Mouse (Mus musculus): ENCODE measurements around the gene Spryd3.

Spryd3 gene

DNA sequence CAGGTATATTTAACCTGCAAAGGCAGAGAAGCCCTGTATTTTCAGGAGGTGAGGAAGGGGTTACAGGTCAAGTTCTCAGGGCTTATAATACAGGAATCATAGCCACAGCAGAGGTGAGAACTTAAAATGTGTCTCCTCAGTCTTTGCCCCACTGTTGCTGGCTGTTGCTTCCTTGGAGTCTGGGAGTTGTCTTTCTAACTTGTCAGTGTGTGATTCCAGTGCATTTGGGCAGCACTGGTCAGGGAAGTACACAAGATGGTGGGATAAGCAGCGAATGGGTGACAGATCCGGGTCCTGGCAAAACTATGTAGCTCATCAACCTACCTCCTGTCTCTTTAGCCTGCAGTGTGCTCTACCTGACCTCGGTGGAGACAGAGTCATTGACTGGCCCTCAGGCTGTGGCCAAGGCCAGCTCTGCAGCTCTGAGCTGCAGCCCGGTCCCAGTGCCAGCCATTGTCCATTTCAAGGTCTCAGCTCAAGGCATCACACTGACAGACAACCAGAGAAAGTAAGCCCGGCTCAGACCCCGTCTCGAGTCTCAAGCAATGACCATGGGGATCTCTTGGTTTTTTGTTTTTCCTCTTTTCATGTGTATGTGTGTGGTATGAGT is 21.3 kb downstream of the Spryd3 start:
- in situ Hi-C loops (cut with MseI, MboI), result no loop called here

DNA sequence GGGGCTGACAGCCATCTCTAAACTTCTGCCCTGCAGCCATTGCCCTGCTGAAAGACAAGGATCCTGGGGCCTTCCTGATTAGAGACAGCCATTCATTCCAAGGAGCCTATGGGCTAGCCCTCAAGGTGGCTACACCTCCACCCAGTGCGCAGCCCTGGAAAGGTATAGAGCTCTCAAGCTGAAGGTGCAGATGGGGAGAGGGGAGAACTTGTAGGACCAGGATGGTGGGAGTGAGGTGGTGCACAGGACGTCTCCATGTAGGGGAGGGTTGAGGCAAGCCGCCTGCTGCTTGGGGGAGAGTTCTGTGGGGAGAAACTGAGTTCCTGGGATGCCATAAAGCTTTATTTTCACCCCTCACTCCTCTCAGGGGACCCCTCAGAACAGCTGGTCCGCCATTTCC is 22.4 kb downstream of the Spryd3 start:
- in situ Hi-C loops (cut with MseI, MboI), result no loop called here

GRCm38 (mm10) chr15:102112827-102113226 is 23.2 kb downstream of the Spryd3 start:
- in situ Hi-C loops (cut with MseI, MboI), result no loop called here

GRCm38 (mm10) chr15:102112181-102112580 is 23.9 kb downstream of the Spryd3 start:
- in situ Hi-C loops (cut with MseI, MboI), result no loop called here

- in situ Hi-C loops (cut with MseI, MboI), result no loop called here
Observed at GRCm38 (mm10) chr15:102111495-102111829, 24.6 kb downstream of the Spryd3 start.

DNA sequence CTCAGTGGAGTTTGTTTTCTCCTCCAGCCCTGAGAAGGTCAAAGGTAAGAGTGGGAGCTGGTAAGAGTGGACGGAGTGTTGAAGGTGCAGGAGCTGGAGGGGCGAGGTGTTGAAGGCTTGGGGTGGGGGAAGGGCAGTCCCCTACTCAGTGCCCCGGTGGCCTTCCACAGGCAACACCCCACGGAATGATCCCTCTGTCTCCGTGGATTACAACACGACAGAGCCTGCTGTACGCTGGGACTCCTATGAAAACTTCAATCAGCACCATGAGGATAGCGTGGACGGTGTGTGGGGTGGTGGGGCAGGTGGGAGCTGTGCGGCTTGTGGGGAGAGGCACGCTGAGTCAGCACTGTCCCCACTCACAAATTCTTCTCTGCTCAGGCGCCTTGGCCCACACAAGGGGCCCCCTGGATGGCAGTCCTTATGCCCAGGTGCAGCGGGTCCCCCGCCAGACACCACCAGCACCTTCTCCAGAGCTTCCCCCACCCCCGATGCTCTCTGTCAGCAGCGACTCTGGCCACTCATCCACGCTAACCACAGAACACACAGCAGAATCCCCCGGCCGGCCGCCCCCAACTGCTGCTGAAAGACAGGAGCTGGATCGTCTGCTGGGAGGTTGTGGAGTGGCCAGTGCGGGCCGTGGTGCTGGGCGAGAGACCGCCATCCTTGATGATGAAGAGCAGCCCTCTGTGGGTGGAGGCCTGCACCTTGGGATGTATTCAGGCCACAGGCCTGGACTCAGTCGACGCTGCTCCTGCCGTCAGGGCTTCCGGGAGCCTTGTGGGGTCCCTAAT is 25.1 kb downstream of the Spryd3 start:
- in situ Hi-C loops (cut with MseI, MboI), result no loop called here

GRCm38 (mm10) chr15:102110271-102110670 is 25.8 kb downstream of the Spryd3 start:
- in situ Hi-C loops (cut with MseI, MboI), result no loop called here

GRCm38 (mm10) chr15:102108651-102109525 is 27.1 kb downstream of the Spryd3 start:
- in situ Hi-C loops (cut with MseI, MboI), result no loop called here

- in situ Hi-C loops (cut with MseI, MboI), result no loop called here
Observed at GRCm38 (mm10) chr15:102107689-102108573, 28.1 kb downstream of the Spryd3 start.

DNA sequence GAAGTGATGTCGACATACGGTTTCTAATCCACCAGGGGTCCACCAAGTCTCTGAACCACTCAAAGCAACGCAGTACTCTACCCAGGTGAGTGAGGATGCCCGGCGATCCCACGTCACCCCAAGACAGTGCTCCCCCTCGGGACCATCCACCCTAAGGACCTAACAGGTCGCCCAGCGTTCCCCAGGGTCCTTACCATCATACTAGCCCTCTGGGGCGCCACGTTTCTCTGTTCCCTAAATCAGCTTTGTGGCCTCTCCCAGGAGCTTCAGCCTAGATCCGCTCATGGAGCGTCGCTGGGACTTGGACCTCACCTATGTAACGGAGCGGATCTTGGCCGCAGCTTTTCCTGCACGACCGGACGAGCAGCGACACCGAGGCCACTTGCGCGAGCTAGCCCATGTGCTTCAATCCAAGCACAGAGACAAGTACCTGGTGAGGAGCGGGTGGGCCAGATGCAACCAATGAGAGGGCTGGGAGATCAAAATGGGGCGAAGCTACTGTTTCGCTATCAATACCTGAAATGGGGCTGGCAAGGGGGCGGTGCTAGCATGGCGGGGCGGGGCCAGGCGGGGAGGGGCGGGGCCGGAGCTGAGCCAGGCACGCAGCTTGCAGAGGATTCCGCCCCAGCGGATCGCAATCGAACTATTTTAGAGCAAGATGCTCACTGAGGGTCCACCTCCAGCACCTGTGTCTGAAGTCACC is 29.1 kb downstream of the Spryd3 start:
- in situ Hi-C loops (cut with MseI, MboI), result no loop called here

DNA sequence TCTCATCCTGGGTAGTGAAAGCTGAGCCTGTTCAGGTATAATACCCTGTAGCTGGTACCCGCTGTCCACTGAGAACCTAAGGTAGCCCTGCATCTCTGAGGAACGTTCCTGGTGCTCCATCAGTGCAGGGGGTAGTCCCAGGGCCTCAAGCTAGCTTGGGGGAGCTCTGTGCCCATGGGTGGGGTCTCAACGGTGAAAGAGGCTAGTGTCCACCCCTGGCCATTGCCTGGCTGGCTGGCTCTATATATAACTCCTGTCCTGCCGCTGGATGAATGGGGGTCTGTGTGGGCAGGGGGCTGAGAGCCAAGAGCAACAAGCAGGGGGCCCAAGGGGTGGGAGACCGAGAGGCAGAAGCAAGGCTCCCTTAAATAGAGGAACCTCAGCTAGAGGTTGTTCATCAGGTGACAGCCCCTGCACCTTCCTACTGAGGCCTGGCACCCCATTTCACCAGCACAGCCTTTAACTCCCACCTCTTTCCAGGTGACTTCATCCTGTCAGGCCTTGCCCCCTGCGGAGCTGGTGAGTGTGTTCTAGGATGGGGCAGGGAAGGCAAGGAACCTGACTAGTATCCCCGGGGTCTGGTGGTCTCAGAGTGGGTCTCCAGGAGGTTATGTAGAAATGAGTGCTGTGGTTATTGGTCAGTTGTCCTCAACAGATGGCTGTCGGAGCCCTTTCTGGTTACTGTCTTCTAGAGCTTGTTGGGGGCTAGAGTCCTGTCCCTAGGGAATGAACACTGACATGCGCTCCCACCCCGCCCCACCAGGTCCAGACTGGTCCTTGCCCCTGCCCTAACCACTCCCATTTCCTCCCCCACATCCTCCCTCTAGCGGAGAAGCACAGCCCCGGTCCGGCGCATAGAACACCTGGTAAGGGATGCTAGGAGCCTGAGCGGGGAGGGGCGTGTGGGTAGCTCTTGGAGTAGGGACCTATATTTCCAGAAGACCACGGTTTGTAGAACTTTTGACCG is 30.0 kb downstream of the Spryd3 start:
- in situ Hi-C loops (cut with MseI, MboI), result no loop called here

- in situ Hi-C loops (cut with MseI, MboI), result no loop called here
Observed at GRCm38 (mm10) chr15:102105360-102105759, 30.7 kb downstream of the Spryd3 start.

GRCm38 (mm10) chr15:102103947-102104555 is 32.0 kb downstream of the Spryd3 start:
- in situ Hi-C loops (cut with MseI, MboI), result no loop called here

- in situ Hi-C loops (cut with MseI, MboI), result no loop called here
Observed at GRCm38 (mm10) chr15:102103371-102103946, 32.6 kb downstream of the Spryd3 start.

DNA sequence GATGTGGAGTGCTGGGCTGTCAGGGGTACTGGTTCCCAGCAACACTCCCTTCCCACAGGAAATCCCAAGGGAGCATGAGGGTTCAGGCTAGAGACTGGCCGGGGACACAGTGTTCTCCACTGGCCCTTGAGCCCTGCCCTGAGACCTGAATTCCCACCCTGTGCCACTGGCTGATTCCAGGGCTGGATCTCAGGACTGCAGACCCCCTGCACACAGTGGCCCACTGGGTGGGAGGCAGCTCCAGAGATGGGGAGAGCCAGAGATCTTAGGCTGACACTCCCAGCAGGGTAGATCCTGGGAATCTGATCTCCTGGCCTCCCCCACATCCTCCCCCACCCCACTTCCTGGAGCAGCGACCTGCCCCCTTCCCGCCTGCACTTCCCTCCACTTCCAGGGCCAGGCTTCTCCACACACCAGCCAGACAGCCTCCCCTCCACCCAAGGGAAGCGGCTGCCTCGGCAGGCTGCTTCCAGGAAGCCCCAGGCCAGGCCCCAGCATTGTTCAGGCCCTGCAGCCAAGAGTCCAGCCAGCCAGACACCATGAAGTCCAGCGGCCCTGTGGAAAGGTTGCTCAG is 33.4 kb downstream of the Spryd3 start:
- in situ Hi-C loops (cut with MseI, MboI), result no loop called here

- in situ Hi-C loops (cut with MseI, MboI), result no loop called here
Observed at GRCm38 (mm10) chr15:102101672-102102541, 34.1 kb downstream of the Spryd3 start.

DNA sequence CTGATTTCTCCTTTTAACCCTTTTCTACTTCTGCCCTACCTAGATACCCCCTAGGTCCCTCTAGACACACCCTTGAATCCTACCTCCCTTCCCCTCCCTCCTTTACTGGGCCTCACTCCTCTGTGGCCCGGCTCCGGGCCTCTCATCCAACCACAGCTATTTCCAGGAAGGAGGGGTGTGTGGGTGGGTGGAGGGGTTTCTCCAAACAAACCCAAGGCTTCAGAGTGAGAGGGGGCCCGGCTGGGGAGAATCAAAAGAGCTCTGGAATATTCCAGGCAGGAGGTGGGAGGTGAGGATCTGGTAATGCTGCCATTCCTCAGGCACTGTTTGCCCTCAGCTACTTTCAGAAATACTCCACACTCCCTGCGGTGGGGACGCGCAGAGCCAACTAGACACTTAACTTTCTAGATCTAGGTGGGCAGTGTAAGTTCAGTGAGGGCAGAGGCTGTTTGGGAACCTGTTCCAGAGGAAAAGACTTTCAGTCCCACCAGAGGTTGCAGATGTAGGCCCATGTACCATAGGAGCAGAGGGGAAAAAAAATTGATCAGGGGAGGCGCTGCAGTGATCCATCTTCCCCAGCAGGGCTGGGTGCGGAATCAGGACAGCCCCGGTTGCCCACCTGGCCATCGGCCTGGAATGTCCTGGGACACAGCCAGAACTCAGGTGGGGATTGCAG is 34.9 kb downstream of the Spryd3 start:
- in situ Hi-C loops (cut with MseI, MboI), result no loop called here
